Mouse (Mus musculus): ENCODE measurements around the gene Tecpr2.

Tecpr2 gene

DNA sequence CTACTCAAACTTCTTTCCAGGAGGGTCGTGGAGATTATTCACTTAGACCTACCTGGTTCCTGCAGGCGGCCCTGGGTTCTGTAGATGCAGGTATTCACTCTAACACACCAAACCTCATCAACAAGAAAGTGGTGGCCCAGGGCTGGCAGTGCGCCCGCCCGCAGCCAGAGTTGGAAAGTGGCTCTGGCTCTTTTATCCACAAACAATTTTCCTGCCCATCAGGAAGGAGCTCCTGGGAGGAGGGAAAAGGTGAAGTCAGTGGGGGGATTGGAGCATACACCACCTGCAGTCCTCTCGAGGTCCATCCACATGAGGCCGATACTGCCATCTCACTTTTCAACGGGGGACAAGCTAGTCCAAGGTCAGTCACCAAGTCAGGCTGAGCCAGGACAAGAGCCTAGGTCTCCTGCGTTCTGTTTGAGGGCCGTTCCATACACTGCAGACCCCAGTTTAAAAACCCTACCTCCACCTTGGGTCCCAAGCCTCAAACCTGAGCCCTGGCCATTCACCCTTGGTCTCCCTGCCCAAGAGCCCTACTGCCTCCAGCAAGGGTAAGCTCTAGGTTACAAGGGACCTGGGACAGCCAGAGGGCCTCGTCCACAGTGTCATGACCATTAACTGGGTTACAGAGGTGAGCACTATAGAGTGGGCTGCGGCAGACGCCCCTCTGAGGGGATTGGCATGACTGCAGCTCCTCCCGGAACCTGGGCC lies 89.0 kb downstream of the Tecpr2 start:
- peak; percentile 30 for DNase-seq (ENCODE audit: low read depth, low spot score)

DNA sequence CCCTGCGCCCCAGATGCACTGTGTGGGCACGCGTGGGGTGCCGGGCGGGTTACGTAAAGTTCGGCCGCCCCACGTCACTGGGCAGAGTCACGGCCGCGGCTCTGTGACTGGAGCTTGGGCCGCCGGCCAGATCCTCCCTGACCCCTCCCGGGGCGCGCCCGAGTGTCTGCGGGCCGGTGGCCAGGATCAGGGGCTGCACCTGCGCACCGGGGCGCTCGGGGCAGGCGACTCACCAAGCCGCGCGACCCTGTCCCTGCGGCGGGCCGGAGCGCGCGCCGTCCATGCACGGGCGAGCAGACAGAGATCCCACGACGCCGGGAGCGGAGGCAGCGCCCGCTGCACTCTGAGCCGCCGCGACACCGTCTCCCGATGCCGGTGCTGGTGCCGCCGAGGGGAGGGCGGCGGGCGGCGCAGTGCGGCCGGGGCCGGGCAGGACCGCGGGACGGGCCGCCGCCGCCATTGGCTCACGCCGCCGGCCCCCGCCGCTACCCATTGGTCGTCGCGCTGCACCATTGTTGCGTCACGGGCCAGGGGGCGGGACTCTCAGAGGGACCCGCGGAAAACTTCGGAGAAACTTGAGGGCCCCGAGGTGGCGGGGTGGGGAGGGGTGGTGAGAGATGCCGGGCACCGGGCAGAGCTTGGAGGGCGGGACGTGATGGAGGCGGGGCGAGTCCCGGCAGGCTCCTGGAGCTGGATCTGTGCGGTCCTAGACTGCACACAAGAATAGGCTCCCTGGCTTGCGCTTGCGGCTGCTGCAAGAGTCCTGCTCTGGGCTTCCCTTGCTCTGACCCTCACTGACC lies 89.7 kb downstream of the Tecpr2 start, which contains the start of gene Ankrd9:
TSS of gene Ankrd9 (minus strand) at position 434 of the 800 bp plus-strand sequence.
- DNase-seq (ENCODE audit: low read depth, low spot score) = peak; percentile 94

DNA sequence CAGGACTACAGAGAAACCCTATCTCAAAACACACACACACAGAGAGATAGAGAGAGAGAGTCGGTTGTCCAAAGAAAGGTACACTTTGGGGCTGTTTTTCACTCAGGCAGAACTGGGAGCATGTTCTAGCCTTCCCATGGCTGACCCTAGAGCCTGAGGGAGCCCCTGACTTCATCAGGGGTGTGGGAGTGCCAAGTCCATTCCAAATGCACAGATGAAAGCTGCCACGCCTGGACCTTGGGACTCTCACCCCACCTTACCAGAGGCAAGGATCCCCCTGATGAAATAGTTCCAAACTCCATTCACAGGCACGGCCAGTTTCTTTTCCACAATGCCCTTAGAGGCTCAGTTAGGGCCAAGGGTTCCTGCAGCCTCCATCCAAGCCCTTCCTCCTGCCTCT lies 90.7 kb downstream of the Tecpr2 start:
- DNase-seq (ENCODE audit: low read depth, low spot score) = no peak

DNA sequence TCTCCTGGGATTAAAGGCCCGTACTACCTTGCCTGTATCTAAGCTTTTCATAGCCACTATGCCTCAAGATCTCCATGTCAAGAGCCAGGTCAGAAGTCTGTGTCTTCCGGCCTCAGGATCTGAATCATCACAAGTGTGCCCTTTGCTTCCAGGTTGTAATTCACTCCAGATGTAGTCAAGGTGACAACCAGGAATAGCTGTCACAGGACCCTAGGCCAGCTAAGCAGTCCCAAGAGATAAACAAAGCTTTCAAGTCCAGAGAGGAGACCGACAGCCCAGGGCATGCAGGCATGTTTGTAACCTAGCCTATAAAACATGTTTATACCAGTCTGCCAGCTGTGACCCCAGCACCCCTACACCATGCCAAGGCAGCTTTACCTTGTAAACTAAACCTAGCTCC lies 92.7 kb downstream of the Tecpr2 start:
- DNase-seq (ENCODE audit: low read depth, low spot score) = peak; percentile 48

DNA sequence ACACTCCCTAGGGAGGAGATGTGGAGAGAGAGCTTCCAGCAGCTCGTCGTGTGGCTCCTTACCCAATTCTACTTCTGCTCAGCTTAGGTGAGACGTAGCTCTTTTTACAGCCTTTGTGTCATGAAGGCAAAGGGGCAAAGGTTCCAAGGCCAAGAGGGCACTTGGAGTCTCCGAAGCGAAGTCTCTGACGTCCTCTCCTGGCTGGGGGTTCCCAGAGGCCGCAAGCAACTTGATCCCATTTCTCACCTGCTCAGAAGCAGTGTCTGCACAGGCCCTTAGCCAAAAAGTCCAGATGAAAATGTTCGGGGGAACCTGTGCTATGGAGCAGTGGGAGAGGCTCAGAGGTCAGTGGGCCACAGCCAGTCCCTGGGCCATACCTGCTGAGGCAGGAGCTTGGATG lies 94.0 kb downstream of the Tecpr2 start:
- no peak for DNase-seq (ENCODE audit: low read depth, low spot score)

DNA sequence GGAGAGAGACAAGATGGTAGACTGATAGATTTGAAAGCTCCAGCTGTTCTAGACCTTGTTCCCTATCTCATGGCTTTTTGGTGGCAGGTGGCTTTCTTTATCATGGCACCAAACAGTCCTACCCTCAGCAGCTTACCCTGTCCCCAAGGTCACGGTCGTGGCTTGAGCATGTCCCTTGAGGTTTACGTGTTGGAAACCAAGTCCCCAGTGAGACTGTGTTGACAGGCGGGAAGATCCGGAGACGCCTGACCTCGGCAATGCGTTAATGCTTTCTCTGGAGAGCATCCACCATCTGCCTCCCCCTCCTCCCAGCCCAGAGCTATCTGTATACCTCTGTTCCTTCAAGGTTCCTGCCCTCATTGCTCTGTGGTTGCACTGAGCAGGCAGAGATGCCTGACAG lies 94.7 kb downstream of the Tecpr2 start:
- DNase-seq (ENCODE audit: low read depth, low spot score) = no peak

DNA sequence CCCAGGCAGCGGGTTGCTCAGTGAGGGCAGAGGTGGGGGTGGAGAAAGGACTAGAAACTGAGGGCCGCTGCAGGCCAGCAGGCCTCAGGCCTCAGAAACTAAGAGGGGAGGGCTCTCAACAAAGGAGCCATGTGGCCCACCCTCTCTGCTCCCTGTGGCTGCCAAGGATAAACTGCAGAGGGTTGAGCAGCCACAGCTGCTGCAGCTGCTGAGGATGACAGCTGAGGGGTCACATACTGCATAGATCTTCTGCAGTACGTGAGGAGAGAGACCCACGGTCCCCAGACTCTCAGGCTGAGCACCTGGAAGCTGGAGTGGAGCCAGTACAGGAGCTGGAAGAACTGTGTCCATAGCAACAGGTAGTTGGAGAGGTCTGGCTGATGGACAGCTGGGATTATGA lies 95.5 kb downstream of the Tecpr2 start:
- DNase-seq (ENCODE audit: low read depth, low spot score) = no peak

DNA sequence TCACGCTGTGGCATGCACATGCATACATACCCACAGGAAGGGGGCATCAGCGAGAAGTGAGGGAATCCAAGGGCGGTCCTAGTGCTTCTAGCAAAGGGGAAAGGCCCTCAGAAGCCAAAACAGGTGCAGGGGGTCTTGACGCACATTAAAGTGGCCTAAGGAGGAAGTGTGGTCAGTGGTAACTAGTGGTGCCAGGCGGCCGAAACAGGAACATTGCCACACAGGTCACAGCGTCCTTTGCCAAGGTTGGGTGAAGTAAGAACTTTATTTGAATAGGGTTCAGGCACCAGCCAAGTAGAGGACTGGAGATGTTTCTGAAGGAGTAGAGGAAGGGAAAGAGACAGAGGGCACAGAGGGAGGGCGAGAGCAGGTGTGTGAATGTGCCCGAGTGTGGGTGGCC lies 96.1 kb downstream of the Tecpr2 start:
- no peak for DNase-seq (ENCODE audit: low read depth, low spot score)

DNA sequence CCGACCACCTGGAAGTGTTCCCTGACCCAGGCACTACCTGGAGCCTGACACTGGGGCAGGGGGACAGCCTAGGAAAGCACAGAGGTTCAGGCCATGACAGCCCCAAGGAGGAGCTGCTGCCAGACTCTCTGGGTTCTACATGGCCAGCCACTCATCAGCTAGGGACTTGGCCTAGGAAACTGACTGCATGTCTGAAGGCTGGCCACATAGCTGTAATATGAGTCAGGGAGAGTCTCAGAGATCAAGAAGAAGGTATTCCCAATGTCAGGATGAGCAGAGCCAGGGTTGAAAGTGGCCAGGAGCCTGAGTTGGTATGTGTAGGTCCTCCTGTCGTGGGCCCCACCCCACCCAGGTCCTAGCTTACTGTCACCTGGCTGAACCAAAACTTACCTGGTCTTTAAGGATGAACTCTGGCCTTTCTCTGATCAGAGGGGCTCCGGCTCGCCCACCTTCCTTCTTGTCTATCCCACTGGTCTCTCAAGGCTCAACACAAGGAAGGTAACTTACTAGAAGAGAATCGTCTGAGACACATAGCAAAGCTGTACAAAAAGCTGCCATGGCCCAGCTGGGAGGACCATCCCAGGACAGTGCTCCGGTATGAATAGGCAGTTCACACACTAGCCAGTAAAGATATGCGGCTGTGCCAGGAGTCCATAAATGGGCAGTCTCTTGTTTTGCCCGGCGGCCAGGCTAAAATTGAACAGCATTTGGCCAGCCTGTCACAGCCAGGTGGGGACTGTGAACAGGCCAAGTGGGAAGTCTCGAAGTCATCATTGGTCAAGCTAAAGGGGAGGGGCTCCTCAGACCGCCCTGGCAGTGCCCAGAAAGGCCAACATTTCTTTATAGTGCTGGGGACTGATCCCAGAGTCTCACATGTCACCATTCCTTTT lies 97.7 kb downstream of the Tecpr2 start:
- DNase-seq (ENCODE audit: low read depth, low spot score) = no peak

DNA sequence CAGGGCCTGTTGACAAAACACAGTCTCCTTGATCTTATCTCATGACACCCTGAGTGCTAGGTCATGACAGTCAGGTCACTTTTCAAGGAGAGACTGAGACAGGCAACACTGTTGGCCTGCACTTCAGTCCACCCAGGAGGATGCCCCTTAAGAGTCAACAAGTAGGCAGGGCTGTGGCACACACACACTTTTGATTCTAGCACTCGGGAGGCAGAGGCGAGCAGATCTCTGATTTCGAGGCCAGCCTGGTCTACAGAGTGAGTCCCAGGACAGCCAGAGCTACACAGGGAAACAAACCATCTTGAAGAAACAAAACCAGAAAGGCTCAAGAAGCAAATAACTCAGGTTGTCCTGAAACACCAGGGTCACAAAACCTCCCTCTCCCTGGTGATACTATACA lies 100.3 kb downstream of the Tecpr2 start:
- DNase-seq (ENCODE audit: low read depth, low spot score) = no peak

DNA sequence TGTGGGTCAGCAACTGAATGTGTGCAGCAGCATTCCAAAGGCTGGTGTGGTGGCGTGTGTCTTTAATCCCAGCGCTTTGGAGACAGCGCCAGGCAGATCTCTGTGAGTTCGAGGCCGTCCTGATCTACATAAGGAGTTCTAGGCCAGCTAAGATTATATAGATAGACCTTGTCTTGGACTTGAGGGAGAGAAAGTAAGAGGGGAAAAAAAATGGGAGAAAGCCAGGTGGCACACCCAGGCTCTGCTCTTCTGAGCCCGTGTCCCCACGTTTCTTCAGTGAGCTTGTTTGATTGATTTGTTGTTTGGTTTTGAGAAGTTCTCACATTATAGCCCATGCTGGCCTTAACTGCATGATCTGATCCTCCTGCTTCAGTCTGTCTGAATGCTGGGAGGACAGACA lies 101.4 kb downstream of the Tecpr2 start:
- DNase-seq (ENCODE audit: low read depth, low spot score) = no peak

DNA sequence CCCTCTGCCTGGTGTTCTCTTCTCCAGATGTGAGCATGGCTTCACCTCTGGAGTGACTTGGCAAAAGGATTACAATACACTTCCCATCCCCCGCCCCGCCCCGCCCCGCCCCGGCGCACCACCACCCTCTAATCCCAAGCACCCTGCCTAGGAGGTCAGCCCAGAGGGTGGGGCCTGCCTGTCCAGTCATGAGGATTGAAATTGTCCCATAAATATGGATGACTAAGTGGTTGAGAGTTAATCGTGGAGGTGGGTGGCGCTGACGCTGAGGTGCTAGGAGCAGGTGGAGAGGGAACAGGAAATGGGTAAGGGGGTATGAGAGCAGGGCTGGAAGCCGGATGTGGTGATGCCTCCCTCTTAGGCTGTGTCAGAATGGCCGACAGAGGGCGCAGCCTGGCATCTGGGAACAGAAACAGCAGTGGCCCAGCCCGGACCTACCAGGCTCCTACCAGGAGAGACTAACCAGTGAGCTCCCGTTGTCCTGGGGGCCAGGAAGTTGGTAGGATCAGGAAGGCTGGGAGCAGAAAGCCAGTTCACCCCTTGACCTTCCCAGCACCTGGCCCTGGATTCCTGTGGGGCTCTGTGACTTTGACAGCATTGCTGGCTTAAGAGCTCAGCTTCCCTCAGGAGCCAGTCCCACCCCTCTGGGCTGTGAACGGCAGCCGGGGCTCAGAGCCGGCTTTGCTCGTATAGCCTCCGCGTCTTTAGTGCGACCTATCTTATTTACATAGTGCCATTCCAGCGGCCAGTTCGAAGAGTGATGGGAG lies 102.5 kb downstream of the Tecpr2 start:
- peak; percentile 95 for DNase-seq (ENCODE audit: low read depth, low spot score)

DNA sequence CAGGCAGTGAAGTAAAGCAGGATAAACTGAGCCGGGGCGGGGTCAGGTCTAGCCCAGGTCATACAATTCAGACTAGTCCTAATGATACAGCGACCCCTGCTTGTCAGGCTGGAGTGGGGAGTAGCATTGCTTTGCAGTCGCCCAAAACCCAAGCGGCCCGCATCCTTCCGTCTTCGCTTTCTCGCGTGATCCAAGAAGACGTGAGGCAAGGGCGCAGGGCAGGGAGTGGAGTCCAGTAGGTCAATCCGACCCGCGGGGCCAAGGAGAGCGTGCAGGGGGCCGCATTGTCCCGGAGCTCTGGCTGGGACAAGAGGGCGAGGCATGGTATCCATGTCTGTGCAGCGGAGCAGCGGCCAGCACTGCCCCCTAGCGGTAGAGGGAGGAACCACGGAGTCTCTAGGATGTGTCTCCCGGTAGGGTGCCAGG lies 103.1 kb downstream of the Tecpr2 start:
- DNase-seq (ENCODE audit: low read depth, low spot score) = peak; percentile 97

DNA sequence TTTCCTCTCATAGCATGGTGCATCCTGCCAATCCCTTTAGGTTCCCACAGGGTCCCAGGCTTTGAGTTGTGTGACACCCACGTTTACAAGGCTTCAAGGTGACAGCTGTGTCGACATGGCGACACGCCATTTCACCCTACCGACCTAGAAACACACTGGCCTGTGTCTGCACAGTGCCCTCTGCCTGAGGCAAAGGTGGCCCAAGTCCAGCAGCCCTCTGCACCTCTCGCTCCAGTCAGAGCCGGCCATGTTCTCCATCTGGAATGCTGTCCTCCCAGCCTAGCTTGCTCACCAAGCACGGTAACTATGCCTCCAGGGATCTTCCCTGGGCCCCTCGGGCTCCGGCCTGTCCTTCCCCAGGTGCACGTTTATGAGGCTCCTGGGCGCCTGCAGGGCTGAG lies 103.7 kb downstream of the Tecpr2 start:
- no peak for DNase-seq (ENCODE audit: low read depth, low spot score)

DNA sequence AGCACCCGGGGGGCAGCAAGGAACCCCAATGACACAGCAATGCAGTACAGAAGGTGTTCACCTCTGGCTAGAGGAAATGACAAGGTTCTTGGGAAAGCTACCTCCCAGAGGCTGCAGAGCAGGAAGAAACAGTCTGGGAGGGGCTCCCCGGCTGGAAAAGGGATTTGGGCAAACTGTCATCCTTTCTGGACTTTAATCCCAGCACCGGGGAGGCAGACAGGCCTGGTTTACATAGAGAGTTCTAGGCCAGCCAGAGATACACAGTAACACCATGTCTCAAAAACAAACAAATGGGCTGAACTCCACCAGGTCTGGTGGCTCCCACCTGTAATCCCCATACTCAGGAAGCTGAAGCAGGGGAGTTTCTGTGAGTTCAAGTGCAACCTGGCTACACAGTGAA lies 104.2 kb downstream of the Tecpr2 start:
- DNase-seq (ENCODE audit: low read depth, low spot score) = no peak

DNA sequence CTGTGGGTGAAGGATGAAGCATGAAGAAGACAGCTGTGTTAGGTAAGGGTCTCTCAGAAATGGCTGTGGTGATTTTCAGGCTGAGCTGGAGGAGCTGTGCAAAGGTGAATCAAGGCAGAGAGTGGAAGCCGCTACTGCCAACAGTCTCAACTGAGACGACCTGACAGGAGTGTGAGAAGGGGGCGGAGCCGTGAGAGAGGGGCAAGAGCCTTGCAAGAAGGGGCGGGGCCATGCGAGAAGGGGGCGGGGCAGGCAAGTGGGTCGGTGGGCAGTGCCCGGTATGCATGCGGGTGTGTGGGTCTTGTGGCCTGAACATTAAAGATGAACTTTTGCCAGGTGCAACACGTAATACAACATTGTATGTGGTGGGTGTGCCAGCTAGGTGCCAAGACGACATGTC lies 105.6 kb downstream of the Tecpr2 start:
- DNase-seq (ENCODE audit: low read depth, low spot score) = peak; percentile 78

DNA sequence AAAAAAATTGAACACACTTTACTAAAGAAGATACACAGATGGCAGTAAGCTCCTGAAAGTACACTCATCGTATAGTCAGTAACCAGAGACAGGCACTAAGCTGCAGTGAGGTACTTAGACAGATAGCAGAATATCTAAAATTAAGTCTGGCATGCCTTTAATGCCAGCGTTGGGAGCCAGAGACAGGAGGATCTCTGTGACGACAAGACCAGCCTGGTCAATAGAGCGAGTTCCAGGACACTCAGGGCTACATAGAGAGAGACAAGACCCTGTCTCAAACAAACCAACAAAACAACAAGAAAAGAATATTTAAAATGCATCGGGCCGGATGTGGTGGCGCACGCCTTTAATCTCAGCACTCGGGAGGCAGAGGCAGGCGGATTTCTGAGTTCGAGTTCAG lies 109.0 kb downstream of the Tecpr2 start:
- no peak for DNase-seq (ENCODE audit: low read depth, low spot score)

DNA sequence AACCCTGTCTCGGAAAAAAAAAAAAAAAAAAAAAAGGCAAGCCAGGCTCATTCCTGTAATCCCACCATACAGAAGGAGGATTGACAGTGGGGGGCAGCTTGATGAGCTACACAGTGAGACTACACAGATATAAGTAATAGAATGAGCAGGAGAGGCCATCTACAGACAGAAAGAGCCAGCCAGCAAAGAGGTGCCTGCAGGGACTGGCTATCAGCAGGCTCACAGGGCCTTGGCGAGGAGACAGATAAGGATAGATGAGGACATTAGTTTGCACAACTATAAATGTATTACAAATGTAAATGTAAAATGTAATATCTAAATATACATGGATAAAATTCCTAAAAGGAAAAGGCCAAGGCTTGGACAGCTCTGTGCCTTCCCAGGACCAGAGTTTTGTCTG lies 110.8 kb downstream of the Tecpr2 start:
- DNase-seq (ENCODE audit: low read depth, low spot score) = no peak

DNA sequence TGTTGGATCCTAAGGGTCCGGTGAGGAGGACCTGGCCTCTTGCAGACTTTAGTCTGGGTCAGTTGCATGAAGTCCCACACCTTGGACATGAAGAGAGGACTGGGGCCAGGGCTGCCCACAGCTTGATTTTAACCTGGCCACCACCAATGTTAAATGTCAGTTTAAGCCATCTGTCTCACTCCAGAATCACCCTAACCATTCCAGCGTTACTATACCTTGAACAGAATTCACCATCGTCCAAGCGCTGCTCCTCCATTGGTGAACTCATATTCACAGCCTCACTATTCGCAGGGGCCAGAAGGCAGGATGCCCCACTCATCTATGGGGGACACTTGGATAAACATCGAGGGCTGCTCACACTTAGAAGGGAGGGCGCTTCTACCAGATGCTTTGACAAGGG lies 111.9 kb downstream of the Tecpr2 start:
- no peak for DNase-seq (ENCODE audit: low read depth, low spot score)

DNA sequence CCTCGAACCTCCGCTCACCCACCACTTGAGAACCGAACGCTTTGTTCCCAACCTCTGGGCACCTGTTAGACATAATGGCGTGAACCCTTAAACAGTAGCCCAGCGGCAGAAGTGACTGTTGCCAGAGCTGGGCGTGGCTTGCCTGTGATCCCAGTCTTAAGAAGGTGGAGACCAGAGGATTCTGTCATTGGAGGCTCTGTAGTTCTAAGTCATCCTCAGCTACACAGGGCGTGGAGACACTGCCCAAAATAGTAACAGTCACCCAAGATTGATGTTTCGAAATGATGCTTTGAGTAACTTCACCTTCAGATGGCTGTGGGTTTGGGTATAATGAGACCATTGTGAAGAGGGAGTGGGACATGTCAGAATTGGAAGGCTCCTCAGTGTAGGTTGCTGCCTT lies 115.1 kb downstream of the Tecpr2 start:
- DNase-seq (ENCODE audit: low read depth, low spot score) = peak; percentile 12

DNA sequence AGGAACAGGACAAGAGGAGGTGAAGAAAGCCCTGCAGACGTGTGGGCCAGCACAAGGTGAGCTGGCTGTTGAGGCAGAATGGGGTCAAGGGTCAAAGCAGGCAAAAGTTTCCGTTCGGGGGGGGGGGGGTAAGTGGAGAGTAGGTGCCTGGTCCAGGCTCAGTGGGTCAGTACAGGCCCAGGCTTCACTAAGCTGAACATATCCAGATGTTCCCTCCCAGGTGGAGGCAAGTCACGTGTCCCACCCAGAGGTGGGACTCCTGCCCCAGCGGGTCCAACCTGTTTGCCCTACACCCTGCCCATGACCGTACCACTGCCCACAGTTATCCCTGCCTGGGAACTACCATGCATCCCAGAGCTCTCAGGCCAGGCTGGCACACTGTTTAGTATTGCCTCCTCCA lies 116.7 kb downstream of the Tecpr2 start:
- DNase-seq (ENCODE audit: low read depth, low spot score) = no peak
